Mouse (Mus musculus) heart, postnatal 14 days (tissue): ENCODE results near the gene Gm10139. TPM values are rescaled to one million over a fixed set of nuclear protein-coding genes. Genes with fewer than 3 reads are reported as not detected.
"Not testable (repeated sequence)": the region's sequence is repeated elsewhere in the genome, so short reads cannot be mapped to it uniquely, and the experiment has no call there.

Source experiments
- DNase-seq, 2 experiments: peaks; one replicate each; pipeline ENCODE4 v3.0.0; 2021 to 2022
- intact Hi-C: fragments of 180-260 bp; cut with DNase I; formaldehyde crosslinking; loops from one replicate; pipeline ENCODE4 v1.15.1; 2025
- long read RNA-seq, 2 experiments: library from polyadenylated mRNA; stranded (forward); transcript quantifications; one replicate each; pipeline ENCODE4 v2.0.0; 2021
- total RNA-seq, 2 experiments: library from RNA; stranded (reverse); gene quantifications; 2 replicates each; pipeline ENCODE4 v1.2.3; 2021

The Gm10139 gene
- total RNA-seq: not detected
- long read RNA-seq, experiment 1: 0 reads
- long read RNA-seq, experiment 2: 0 reads

GRCm38 (mm10) chr13:65512378-65512777 lies at the start of gene Gm10139:
Gm10139 (plus strand) TSS chr13:65512678.
- intact Hi-C loops, DNase-seq: not testable (repeated sequence)

- DNase-seq, intact Hi-C loops: not testable (repeated sequence)
Measured at GRCm38 (mm10) chr13:65557636-65558035, 45.2 kb downstream of the Gm10139 start.

Other genes with a start within 250 kb of the Gm10139 start
- gene Zfp369, start 233.9 kb upstream of the Gm10139 start, total RNA-seq: 10 to 100 TPM; 24.7 to 27.5 TPM